Mouse (Mus musculus) activated CD4-positive, CD25-positive, alpha-beta regulatory T cell, adult 4 months (primary cell): Measurements from ENCODE around the gene Sdk1. TPM values are rescaled to one million over a fixed set of nuclear protein-coding genes. Genes with fewer than 3 reads are reported as not detected.
"Not testable (repeated sequence)": the region's sequence is repeated elsewhere in the genome, so short reads cannot be mapped to it uniquely, and the experiment has no call there.

Source experiments
- ATAC-seq: one replicate; pipeline ENCODE4 v1.8.0; 2017
- polyA plus RNA-seq, 2 experiments: library from polyadenylated mRNA; unstranded; fragments of 100-300 nt; shearing (Covaris generic); gene quantifications; one replicate each; pipeline ENCODE4 v1.2.1; 2017

Sdk1 gene
- polyA plus RNA-seq, 2 experiments from 2014 or later, result 0.19 TPM; not detected in 1

DNA sequence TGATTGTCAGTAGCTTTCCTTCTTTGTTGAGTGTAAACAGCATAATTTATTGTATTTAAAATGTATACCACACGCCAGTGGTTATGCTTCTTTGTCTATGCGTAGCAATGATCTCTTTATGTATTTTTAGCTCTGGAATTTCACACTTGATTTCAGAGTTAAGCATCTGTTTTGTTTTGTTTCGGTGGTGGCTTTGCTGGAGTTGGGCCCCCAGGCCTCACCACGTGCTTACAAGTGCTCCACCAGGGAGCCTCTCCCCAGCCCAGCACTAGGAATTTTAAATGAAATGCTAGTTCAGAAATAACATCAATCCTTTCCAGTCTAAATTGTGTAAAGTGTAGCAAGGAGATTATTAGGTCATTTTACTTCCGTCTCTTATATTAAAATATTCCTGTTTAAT lies 227.5 kb downstream of the Sdk1 start:
- ATAC-seq, result no peak

DNA sequence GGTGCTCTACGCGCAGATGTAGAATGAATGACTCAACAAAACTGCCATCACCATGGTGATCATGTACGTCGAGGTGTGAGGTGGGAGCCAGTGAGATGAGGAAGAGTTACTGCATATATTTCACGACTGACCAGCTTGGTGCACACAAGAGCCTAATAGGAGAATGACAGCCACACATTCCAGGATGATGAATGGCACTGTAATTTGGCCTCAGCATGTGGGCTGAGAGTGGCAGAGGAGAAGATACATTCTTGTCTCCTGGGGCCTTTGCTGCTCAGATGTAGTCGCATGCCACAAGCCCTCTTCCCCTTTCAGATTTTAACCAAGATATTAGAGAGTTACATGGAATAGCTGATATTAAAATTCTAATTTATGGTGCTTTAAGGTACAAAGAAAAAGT lies 264.0 kb downstream of the Sdk1 start:
- ATAC-seq, result no peak

DNA sequence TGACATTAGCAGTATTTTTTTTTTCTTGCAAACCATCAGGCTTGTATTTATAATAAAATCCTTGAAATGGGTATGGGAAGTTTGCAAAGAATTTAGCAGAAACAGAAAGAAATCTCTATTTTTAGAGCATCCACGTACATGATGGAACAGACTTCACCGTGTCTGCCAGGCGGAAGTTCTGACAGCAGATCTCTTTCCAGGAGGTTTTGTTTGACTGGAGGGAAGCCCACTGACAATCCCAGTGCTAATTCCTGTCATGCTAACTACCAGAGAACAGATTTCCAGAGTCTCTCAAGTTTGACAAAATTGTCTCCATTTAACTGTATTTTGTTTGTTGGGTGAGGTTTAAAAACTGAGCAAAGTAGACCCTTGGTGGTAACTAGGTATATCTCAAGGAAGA lies 265.1 kb downstream of the Sdk1 start:
- no peak for ATAC-seq

DNA sequence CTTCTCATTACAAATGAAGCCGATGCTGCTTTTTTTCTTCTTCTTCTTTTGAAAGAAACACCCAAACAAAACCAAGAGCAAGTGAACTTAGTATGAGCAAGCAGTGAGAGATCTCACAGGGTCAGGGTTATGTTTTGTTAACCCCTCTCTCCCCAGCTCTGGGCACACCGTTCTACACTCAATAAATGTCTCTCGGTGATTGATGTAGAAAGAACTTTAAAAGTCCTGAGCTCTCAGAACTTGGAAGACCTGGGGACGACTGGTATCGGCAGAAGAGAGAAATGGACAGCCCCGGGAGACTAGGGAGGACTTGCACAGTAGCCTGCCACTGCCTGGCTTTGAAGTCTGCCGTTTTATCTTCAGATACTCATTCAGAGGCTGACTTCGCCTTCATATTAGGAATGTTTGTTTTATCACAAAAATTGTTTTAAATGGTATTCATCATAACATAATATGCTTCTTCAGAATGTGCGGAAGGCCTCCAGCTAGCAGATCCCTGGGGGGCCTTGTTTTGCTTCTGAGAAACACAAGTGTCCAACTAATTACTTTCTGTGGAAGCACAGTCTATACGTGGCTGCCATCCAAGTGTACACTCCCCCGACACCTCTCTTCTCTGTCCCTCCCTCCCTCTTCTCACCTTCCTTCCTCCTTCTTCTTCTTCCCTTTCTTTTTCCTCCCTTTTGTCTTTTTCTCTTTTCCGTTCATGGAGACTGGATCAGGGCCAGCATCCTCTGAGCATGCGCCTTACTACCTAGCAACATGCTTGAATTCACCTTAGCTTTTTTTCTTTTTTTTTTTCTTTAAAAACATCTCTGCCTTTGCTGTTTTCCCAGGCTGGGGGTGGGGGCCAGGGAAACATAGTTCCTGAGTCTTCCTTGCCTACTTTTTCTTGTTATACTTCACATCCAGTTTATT lies 283.8 kb downstream of the Sdk1 start:
- no peak for ATAC-seq

DNA sequence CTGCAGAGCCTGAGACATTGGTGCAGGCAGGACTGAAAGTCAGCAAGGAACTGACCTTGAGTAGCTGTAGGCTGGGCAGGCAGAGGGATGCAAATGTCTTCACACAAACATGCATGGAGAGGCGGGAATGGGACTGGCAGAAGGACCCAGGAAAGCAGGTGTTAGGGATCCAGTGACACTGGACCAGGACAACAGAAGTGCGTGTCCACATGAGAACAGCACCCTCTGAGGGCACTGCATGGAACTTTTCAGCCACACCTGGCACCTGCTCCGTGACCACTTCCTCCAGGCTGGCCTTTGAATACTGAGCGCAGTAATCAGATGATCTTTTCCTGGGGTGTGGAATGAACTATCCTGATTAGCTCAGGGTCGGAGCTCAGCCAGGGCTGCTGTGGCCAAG lies 298.9 kb downstream of the Sdk1 start:
- no peak for ATAC-seq

DNA sequence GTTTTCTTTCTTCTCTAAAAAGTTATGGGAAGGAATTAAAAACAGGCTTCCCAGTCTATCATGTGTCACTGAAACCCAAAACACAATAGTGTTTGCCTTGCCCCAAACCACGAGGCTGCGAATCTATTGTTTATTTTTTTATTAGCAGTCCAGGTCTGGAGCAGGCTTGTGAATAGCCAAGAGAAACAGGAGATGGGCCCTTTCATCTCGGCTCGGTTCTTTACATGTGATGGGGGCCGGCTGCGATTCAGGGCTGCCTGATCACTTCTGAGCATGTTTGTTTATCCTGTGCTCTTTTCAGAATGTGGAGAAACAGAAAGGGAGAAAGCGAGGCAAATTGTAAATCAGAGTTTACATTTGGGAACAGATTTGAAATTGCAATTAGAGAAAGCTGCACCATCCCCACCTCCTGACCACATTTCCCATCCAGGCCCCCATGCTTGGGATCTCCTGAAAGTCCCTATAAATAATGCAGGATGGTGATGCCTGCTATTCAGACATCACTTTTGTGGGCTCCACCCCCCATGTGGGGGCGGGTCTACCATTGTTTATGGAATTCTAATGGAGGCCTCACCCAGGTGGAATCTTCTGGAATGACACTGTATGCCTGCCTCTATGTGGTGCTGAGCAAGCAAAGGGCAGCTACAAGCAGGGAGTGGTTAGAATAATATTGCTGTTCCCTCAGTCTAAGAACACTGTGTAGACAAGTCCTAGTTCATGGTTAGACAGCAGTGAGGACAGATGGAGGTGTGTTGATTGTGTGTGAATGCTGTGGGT lies 301.8 kb downstream of the Sdk1 start:
- ATAC-seq, result no peak

DNA sequence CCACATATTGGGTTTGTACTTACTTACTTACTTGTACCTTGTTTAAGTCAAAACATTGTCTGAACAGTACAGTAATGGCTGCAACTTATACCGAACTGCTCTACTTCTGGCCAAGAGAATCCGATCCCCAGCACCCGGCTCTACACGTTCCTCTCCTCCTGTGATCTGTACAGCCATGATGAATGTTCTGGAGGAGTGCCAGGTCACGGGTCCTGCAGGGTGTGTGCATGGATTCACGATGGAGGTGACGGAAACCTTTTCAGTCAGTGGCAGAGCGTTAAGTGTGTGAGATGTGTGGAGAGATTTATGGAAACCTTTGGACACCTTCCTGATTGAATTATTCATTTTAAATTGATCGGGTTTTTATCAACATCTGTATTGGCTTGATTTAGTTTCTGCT lies 312.2 kb downstream of the Sdk1 start:
- ATAC-seq, result no peak

DNA sequence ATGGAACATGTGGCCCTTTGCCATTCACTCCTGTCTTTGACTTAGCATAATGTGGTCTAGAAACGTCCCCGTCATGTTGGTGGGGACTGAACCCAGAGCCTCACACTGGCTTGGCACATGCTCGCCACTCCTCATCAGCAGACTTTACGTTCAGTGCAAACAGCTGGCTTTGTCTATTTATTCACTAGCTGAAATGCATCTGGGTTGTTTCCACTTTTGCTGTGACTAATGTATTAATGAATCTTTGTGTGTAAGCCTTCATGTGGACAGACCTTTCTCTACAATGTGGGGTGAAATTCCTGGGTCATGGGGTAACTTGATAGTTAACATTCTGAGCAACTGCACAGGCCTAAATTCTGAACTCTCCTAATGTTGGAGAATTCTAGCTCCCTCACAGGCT lies 317.4 kb downstream of the Sdk1 start:
- no peak for ATAC-seq

DNA sequence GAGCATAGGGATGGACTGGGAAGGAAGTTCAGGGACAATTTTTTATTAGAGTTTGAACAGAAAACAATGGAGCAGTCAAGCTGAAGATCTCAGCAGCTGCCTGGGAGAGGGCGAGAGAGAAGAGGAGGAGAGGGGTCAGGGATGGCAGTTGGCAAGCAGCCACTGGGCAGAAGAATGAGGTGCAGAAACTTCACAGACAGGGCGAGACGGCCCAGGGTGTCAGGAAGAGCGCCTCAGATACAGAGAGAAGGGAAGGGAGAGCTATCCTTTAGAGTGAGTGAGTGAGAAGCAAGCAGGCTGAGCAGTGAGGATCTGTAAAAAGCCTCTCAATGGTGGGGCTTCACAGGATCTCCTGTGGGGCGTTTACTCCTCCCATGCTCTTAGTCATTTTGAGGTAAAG lies 319.0 kb downstream of the Sdk1 start:
- no peak for ATAC-seq

DNA sequence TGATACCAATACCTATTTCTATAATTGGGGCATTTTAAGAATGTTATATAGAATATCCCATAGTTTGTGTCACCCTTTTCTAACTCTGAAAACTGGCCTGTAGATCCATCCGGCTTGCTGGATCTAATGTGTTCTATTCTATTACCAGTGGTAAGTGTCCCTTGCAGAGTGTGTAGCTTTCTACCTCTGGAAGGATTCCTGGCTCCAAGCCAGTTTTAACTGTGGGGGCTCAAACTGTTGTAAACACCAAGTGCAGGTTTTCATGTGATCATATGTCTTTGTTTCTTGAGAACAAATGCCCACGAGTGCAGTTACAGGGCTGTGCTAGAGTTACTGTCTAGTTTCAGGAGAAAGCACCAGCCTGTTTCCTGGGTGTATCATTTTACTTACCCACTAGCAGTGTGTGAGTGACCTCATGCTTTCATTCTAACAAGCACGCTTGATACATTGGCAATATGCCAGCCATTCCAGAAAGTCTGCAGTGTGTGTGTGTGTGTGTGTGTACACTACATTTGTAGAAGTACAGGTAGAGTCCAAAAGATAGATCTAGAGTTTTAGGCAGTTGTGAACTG lies 320.8 kb downstream of the Sdk1 start:
- no peak for ATAC-seq

DNA sequence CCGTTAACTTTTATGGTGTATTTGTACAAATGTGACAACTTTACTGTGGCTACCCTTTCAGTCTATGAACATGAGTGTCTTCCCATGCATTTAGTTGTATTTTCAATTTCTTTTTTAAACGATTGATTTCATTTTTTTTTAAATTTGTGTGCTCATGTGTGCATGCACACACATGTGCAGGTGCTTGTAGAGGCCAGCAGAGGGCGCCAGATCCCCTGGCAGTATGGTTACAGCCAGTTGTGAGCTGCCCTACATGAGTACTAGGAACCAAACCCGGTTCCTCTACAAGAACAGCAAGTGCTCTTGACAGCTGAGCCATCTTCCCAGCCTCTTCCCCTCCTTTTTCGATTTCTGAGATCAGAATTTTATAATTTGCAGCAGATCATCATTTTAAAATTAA lies 322.9 kb downstream of the Sdk1 start:
- no peak for ATAC-seq

DNA sequence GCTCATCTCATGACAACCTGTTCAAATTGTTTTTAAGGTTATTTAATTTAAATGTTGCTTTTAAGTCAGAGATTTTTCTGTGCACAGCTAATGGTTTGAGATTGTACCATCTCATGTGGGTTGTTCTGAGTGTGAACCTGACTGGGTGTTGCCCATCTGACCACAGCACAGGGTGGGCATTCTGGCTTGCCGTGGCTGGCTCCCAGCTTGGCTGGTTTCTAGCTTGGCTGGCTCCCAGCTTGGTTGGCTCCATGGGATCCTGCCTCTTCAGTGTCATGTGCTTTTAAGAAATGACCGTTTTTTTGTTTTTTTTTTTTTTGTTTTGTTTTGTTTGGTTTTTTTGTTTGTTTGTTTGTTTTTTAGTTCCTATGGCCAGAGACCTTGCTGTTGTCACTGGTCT lies 326.8 kb downstream of the Sdk1 start:
- ATAC-seq, result no peak

DNA sequence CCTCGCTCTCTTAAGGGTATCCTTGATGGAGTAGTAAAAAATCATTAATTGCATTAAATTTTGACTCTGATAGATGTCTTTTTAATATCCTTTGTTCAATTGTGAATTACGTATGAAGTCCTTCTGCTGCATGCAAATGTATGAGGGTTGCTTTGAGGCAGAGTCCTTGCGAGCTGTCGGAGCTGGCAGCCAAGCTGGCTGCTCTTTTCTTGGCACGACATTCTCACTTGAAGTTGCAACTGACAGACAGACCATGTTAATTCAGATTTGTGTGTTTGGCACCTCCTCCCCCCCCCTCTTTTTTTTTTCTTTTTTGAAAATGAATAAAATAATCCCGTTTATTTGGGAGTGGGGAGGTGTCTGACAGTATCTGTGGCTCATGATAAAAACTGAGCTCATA lies 329.2 kb downstream of the Sdk1 start:
- ATAC-seq, result no peak

DNA sequence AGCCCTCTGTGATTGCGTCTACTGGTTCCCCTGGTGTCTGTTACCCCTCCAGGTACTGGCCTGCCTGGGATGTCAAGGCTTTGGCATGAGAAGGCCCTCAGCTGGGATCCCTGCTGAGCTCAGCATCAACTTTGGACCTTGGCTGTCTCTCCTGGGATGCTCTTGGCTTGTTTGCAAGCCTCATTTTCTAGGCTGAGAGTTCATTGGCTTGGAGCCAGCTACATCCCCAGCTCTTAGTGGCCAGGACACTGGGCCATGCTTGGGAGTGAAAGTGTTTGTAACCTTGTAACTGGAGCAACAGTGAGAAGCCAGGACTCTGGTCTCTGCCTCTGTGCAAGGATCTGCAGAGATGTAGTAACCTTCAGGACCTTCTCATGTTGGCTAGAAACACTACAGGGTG lies 333.0 kb downstream of the Sdk1 start:
- no peak for ATAC-seq

DNA sequence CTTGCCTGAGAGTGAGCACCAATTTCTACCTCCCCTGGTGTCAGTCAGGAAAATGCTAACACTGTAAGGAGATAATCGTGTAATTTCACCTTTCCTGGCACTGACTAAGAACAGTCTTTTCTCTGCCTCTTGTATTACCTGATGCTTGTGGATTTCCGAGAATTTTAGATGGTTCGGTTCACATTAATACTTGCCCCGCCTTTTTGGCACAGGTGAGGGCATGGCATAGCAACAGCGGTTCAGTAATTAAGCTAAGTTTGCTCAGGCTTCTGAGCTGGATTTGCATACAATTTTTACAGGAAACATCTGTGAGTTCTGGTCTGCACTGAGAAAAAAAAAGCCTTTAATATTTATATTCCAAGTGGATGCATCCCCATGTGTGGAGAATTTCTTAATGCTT lies 350.0 kb downstream of the Sdk1 start:
- no peak for ATAC-seq

DNA sequence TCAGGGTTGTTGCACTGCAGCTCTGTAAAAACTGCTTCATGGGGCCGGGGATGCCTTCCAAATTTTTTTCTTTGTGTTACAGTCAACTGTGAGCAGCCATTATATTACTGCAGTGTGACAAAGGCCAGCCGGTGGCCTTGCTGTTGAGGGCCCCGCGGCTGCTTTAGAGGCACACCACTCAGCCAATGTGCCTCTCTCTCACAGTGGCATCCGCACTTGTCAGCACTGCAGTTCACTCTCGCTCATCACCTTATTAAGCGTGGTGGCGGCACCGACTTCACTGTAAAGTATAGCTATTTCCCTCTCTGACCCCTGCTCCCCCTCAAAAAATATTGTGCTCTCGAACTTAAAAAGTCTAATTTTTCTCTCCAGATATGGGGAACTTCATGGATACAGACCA lies 371.4 kb downstream of the Sdk1 start:
- ATAC-seq, result no peak

DNA sequence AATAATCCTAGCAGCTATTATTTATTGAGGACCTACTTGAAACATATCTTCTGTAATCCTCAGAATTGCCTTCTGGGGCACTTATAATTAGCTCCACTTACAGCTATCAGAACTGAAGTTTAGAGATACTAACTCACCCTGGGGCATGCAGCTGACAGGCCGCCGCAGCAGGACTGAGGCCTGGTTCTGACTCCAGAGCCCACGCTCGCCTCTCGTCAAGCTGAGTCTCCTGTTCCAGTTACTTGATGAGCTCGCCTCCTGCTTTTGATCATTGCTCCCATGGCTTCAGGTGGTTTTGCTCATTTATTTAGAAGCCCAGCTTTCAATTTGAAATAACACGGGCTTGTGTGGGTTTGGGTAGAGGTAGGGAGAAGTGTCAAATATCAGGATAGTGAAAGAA lies 374.5 kb downstream of the Sdk1 start:
- no peak for ATAC-seq

DNA sequence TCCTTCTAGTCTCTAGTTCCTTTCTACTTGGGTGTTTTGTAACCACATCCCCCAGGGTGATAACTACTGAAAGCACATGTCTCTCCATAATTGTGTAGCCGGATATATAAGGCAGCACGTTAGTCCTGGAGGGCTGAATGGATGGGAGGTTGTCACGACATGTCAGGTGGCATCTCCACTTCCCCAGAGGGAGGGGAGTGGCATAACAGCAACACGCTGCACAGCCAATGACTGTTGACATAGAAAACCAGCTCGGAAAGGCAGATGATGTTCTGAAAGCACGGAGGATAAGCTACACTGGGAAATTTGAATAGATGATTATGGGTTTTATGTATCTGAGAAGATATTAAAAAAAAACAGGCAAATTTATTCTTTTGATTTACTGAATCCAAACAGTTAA lies 376.4 kb downstream of the Sdk1 start:
- ATAC-seq, result no peak

DNA sequence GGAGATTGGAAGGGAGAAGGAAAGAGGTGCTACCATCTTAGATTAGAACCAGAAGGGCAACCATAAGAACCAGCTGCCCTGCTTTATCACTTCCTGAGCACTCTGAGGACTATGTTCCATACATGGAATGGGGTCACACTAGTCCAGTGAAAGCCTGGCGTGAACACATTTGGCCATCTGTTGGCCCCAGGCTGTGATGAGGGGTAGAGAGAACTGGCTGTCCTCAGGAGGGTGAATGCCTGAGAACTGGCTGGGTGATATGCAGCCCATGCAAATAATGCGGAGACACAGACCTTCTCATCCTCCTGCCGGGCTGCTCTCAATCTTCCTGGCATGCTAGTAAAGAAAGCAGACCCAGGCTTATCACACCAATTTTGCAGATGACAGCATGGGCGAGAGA lies 384.1 kb downstream of the Sdk1 start:
- no peak for ATAC-seq

DNA sequence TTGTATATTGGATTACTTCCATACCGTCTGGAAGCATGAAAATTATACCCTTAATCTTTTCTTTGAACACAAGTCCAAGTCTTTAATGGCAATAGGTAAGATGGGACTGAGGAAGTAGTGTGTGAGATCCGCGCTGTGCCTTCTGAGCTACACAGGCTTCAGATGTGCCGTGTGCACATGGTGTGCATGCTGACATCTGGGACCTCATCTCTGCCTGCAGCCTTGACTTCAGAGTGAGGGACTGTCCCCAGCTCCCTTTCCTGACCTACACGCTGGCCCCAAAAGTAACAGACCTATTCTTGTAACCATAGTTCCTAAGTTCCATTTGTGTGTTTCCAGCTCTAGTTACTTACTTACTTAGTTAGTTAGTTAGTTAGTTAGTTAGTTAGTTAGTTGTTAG lies 390.4 kb downstream of the Sdk1 start:
- no peak for ATAC-seq

DNA sequence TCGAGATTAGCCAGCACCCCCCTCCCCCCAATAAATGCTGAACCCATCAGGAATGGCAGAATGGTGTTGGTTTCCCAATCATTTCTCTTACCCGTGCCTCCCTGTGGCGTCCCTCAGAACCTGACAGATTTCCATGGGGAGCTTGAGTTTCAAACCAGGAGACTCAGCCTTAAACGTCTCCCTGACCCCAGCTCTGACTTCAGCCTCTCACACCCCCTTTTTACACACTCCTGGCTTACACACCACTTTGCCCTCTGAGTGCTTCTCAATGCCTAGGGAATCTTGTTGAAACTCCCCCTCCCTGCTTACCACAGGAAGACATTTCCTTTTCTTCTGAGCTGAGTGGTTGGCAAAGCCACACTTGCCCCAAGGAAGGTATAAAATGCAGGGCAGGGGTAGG lies 392.0 kb downstream of the Sdk1 start:
- ATAC-seq, result no peak

DNA sequence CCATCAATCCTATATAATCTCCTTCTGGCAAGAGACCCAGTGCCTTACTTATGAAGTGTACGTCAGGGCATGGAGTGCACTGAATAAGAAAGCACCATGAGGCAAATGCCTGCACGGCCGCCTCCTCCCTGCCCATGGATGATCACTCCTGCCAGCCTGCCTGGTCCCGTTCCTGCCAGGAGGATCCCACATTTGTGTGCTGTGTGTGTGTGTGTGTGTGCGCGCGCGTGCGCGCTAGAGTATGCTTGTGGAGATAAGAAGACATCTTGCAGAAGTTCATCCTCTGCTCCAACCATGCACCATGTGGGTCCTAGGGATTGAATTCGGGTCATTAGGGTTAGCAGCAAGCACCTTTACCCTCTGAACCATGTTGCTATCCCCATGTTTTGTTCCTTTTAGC lies 395.1 kb downstream of the Sdk1 start:
- ATAC-seq, result no peak

DNA sequence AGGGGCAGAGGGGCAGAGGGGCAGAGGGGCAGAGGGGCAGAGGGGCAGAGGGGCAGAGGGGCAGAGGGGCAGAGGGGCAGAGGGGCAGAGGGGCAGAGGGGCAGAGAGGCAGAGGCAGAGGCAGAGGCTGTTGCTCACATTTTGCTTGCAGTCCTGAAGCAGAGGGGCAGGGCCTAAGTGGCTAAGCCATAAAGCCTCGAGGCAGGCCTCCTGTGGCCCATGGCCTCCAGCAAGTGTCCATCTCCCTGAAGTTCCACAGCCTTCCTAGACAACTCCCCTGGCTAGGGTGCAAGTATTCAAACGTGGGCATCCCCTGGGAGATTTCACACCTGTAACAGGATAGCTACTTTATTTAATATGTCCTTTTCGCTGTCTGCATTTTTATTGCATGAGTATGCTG lies 395.8 kb downstream of the Sdk1 start:
- ATAC-seq, result not testable (repeated sequence)

DNA sequence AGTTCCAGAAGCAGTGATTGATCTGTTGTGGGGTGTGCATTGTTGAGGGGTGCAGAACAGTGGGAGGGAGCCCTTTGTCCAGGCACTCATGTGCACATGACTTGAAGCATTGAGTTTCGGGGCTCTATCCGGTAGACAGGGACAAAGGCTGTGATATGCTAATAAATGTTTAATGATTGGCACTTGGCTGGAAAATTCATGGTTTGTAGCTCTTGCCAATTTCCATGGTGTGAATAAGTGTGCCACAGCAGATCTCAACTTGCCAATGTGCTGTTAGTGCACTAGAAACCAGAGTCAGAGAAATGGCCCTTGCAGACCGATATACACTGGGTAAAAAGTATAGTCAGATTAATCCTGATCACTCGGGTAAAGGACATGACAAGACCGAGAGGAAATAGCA lies 404.4 kb downstream of the Sdk1 start:
- no peak for ATAC-seq
